Mouse (Mus musculus) erythroblast, embryonic 14.5 days (primary cell): ENCODE measurements around the gene Pan3. TPM values are rescaled to one million over a fixed set of nuclear protein-coding genes. Genes with fewer than 3 reads are reported as not detected.

Source experiments
- H3K27me3 ChIP-seq: 2 replicates; pipeline ENCODE4 v1.6.1; 2012; ENCODE audit warnings: inconsistent platforms; ENCODE audit not compliant: control insufficient read depth
- H3K36me3 ChIP-seq: 2 replicates; pipeline ENCODE4 v1.6.1; 2012; ENCODE audit warnings: mild to moderate bottlenecking, inconsistent platforms; ENCODE audit not compliant: control insufficient read depth
- H3K4me1 ChIP-seq: 2 replicates; pipeline ENCODE4 v1.6.1; 2012; ENCODE audit warnings: inconsistent platforms; ENCODE audit not compliant: control insufficient read depth
- H3K4me3 ChIP-seq: replicated peaks from 2 replicates; pipeline ENCODE3; 2012; ENCODE audit warnings: moderate library complexity, mild to moderate bottlenecking, inconsistent platforms
- H3K9me3 ChIP-seq: 2 replicates; pipeline ENCODE4 v1.6.1; 2012; ENCODE audit warnings: low read length, inconsistent platforms, mixed read lengths; ENCODE audit not compliant: control insufficient read depth
- GATA1 ChIP-seq: IDR thresholded peaks from 2 replicates; pipeline ENCODE4 v1.6.1; 2012; ENCODE audit warnings: low read length, inconsistent platforms, mixed read lengths
- TAL1 ChIP-seq: IDR thresholded peaks from 3 replicates; pipeline ENCODE4 v1.6.1; 2012; ENCODE audit warnings: low read length, inconsistent platforms, mixed read lengths
- polyA plus RNA-seq: library from polyadenylated mRNA; stranded (reverse); fragments of >175 nt; gene quantifications from 2 replicates; pipeline ENCODE4 v1.2.3, GENCODE M21; 2012

Pan3 gene
- polyA plus RNA-seq, 1 experiment, result 1.3 TPM

GRCm38 (mm10) chr5:147426048-147426805, 3.7 kb upstream of the Pan3 start:
- TF ChIP-seq TAL1 (no peak), GATA1 (no peak)
- no peaks in the 10 kb centered on the region for H3K9me3 ChIP-seq
- H3K4me3 ChIP-seq, result no peak overlapping the region
- H3K27me3 ChIP-seq, result no peaks in the 10 kb centered on the region
- peaks cover 39% of the 10 kb centered on the region for H3K4me1 ChIP-seq
- H3K36me3 ChIP-seq, result no peaks in the 10 kb centered on the region

- TF ChIP-seq GATA1 (no peak), TAL1 (no peak)
- Histone ChIP-seq H3K27me3 (no peaks in the 10 kb centered on the region), H3K4me1 (peaks cover 61% of the 10 kb centered on the region), H3K36me3 (peaks cover 31% of the 10 kb centered on the region), H3K4me3 (peak overlapping the region; percentile 96), H3K9me3 (no peaks in the 10 kb centered on the region)
These were observed 487 bp downstream of the Pan3 start for GRCm38 (mm10) chr5:147430361-147430935.

- Histone ChIP-seq H3K36me3 (peaks cover 37% of the 10 kb centered on the region), H3K4me3 (peak overlapping the region; percentile 96), H3K9me3 (no peaks in the 10 kb centered on the region), H3K4me1 (peaks cover 59% of the 10 kb centered on the region), H3K27me3 (no peaks in the 10 kb centered on the region)
- TF ChIP-seq GATA1 (no peak), TAL1 (no peak)
These were observed 1.2 kb downstream of the Pan3 start for GRCm38 (mm10) chr5:147430936-147431839.

GRCm38 (mm10) chr5:147432927-147433326, 3.0 kb downstream of the Pan3 start:
- H3K4me1 ChIP-seq, result peaks cover 67% of the 10 kb centered on the region
- H3K36me3 ChIP-seq, result peaks cover 51% of the 10 kb centered on the region
- no peaks in the 10 kb centered on the region for H3K27me3 ChIP-seq
- no peak for TF ChIP-seq TAL1
- no peak for TF ChIP-seq GATA1
- H3K4me3 ChIP-seq, result peak overlapping the region; percentile 96
- no peaks in the 10 kb centered on the region for H3K9me3 ChIP-seq

- no peaks in the 10 kb centered on the region for H3K27me3 ChIP-seq
- H3K4me1 ChIP-seq, result peaks cover 70% of the 10 kb centered on the region
- peaks cover 66% of the 10 kb centered on the region for H3K36me3 ChIP-seq
- TF ChIP-seq TAL1, result no peak
- no peak for TF ChIP-seq GATA1
- no peak overlapping the region for H3K4me3 ChIP-seq
- no peaks in the 10 kb centered on the region for H3K9me3 ChIP-seq
These were observed 5.3 kb downstream of the Pan3 start for GRCm38 (mm10) chr5:147435224-147435623.

GRCm38 (mm10) chr5:147435751-147436150, 5.8 kb downstream of the Pan3 start:
- H3K4me3 ChIP-seq, result no peak overlapping the region
- no peaks in the 10 kb centered on the region for H3K27me3 ChIP-seq
- TF ChIP-seq TAL1 (no peak), GATA1 (no peak)
- peaks cover 76% of the 10 kb centered on the region for H3K4me1 ChIP-seq
- peaks cover 68% of the 10 kb centered on the region for H3K36me3 ChIP-seq
- no peaks in the 10 kb centered on the region for H3K9me3 ChIP-seq

- Histone ChIP-seq H3K27me3 (no peaks in the 10 kb centered on the region), H3K4me3 (no peak overlapping the region), H3K36me3 (peaks cover 72% of the 10 kb centered on the region), H3K4me1 (peaks cover 82% of the 10 kb centered on the region), H3K9me3 (no peaks in the 10 kb centered on the region)
- TF ChIP-seq GATA1 (no peak), TAL1 (no peak)
These were observed 6.5 kb downstream of the Pan3 start for GRCm38 (mm10) chr5:147436491-147436890.

GRCm38 (mm10) chr5:147440996-147441507, 11.1 kb downstream of the Pan3 start:
- no peaks in the 10 kb centered on the region for H3K27me3 ChIP-seq
- H3K4me3 ChIP-seq, result peak overlapping the region; percentile 10
- H3K36me3 ChIP-seq, result peaks cover 56% of the 10 kb centered on the region
- no peak for TF ChIP-seq TAL1
- no peak for TF ChIP-seq GATA1
- H3K4me1 ChIP-seq, result peaks cover 84% of the 10 kb centered on the region
- H3K9me3 ChIP-seq, result no peaks in the 10 kb centered on the region
